Mouse (Mus musculus) lung, embryonic 14.5 days (tissue): ENCODE data around the gene Car15. TPM values are rescaled to one million over a fixed set of nuclear protein-coding genes. Genes with fewer than 3 reads are reported as not detected.

ENCODE experiments used
- ATAC-seq: fragments of 200-750 bp; cut with Nextera tagmentation; 2 replicates; pipeline ENCODE4 v1.8.0; 2017; ENCODE audit warnings: mild to moderate bottlenecking, moderate TSS enrichment, moderate library complexity; ENCODE audit not compliant: insufficient read depth
- DNase-seq: peaks from one replicate; pipeline ENCODE4 v3.0.0-alpha.2; 2015
- H3K27ac ChIP-seq: fragments of 300-500 bp; sonication (generic); 2 replicates; pipeline ENCODE4 v1.5.1; 2014; ENCODE audit warnings: low read depth, mild to moderate bottlenecking, moderate library complexity
- H3K27me3 ChIP-seq: fragments of 300-500 bp; sonication (generic); 2 replicates; pipeline ENCODE4 v1.6.1; 2014; ENCODE audit warnings: low read length, control low read depth; ENCODE audit not compliant: insufficient read depth
- H3K36me3 ChIP-seq: fragments of 300-500 bp; sonication (generic); 2 replicates; pipeline ENCODE4 v1.6.1; 2014; ENCODE audit warnings: control low read depth; ENCODE audit not compliant: insufficient read depth
- H3K4me1 ChIP-seq: fragments of 300-500 bp; sonication (generic); 2 replicates; pipeline ENCODE4 v1.6.1; 2014; ENCODE audit warnings: antibody characterized with exemption, control low read depth; ENCODE audit not compliant: insufficient read depth
- H3K4me2 ChIP-seq: fragments of 300-500 bp; sonication (generic); 2 replicates; pipeline ENCODE4 v1.6.1; 2014; ENCODE audit warnings: mild to moderate bottlenecking
- H3K4me3 ChIP-seq: fragments of 300-500 bp; sonication (generic); 2 replicates; pipeline ENCODE4 v1.5.1; 2014; ENCODE audit warnings: low read depth, low read length
- H3K9ac ChIP-seq: fragments of 300-500 bp; sonication (generic); 2 replicates; pipeline ENCODE4 v1.6.1; 2014
- H3K9me3 ChIP-seq: fragments of 300-500 bp; sonication (generic); 2 replicates; pipeline ENCODE4 v1.6.1; 2016; ENCODE audit warnings: low read depth, low read length, control low read depth
- CTCF ChIP-seq: IDR thresholded peaks from 2 replicates; pipeline ENCODE4 v1.5.1; 2016; ENCODE audit warnings: antibody characterized with exemption, low read depth
- WGBS: fragments of 180-500 bp; shearing (Covaris S2); extraction: QIAGEN DNeasy Blood & Tissue Kit; methylation state at CpG from one replicate; pipeline ENCODE4 v1.1.7; 2014; 5-methylcytosine and 5-hydroxymethylcytosine counted together
- polyA plus RNA-seq: library from polyadenylated mRNA; unstranded; fragments of >200 nt; fragmentation: Nextera tagmentation; extraction: Ambion mirVana; gene quantifications from 2 replicates; pipeline ENCODE4 v1.2.1, GENCODE M21; 2014

The Car15 gene
- polyA plus RNA-seq, 1 experiment from 2014 or later, result 2.7 TPM

DNA sequence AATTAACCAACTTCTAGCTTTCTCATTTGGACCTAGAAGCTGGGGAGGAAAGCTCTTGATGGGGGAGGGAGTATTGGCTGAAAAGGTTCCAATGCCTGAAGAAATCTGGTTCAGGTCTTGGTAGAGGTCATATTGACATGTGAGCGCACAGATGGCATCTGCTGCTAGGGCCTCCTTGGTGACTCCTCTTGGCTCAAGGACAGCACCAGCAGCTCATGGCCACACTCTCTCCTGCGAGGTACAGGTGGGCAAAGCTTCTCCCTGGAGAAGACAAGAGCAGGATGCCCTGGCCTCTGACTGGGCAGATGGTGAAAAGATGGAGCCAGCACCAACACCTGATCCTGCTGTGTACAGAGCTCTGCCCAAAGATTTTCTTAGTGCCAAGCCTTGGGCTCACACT is 11.7 kb downstream of the Car15 start:
- Histone ChIP-seq H3K4me3 (no peak overlapping the region), H3K4me2 (no peak overlapping the region), H3K9ac (no peak overlapping the region), H3K36me3 (no peaks in the 10 kb centered on the region), H3K9me3 (no peaks in the 10 kb centered on the region), H3K27me3 (peaks cover 11% of the 10 kb centered on the region), H3K27ac (no peak overlapping the region), H3K4me1 (no peaks in the 10 kb centered on the region)
- DNase-seq (no peak), ATAC-seq (no peak)
- TF ChIP-seq CTCF, result no peak
- 70% methylated on average over 2 of the region's 2 CpGs for WGBS

DNA sequence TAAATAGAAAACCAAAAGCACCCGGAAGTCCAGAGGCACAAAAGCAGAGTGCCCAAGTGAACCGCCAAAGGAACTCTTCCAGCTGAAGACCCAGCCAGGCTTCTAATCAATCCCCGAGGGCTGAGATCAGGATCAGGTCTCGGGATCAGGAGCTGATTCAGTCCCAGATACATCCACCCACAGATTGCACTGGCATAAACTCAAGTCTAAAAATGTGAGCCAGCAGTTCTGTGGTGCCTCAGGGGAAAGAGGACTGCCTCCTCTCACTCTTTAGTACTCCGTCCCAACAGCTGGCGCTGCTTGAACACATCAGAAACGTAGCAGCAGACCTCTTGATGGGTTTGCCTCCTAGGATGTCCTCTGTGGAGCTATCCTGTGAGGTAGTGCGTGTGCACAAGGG is 21.6 kb downstream of the Car15 start:
- Histone ChIP-seq H3K27me3 (peaks cover 10% of the 10 kb centered on the region; the same call in 1 of the 2 replicates), H3K4me1 (no peaks in the 10 kb centered on the region), H3K9ac (no peak overlapping the region), H3K36me3 (no peaks in the 10 kb centered on the region), H3K4me2 (no peak overlapping the region), H3K9me3 (no peaks in the 10 kb centered on the region), H3K27ac (no peak overlapping the region), H3K4me3 (no peak overlapping the region)
- WGBS, result 84% methylated on average over 8 of the region's 8 CpGs
- TF ChIP-seq CTCF, result no peak
- ATAC-seq (no peak), DNase-seq (no peak)

DNA sequence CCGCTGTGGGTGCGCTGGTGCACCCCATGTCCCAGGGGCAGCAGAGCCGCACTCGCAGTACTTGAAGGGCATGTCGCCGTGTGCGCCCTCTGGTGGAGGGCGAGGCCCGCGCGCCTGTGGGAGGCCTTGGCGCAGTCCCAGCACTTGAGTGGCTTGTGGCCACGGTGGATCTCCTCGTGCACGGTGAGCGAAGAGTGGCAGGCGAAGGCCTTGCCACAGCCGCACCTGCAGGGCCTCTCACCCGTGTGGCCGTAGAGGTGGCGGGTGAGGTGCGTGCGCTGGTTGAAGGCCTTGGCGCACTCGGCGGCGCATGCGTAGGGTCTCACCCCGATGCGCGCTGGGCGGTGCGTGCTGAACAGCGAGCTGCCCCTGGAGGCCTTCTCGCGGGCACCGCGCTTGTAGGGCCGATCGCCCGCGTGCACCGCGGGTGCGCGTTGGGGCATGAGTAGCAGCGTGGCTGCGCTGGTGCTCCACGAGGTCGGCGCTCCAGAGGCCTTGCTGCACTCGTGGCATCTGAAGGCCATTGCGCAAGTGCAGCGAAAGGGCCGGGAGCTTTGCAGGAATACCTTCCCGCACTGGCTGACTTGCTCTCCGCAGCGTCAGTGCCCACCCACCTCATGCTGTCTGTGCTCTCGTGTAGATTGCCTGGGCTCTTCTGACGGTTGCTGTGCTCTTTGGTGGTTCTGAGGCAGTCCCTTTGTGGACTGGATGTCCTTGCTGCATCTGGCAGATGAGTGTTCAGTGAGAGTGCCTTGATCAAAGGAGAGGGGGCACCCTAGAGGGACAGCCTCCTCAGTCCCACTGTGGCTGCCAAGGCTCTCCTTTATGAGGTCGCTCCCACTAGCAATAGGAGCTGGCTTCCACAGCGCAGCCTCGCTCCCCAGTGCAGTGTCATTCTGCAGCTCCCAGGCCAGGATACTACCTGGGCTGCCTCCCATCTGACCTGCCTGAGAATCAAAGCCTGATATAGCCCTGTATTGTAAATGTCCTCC is 22.5 kb downstream of the Car15 start:
- Histone ChIP-seq H3K4me3 (peak overlapping the region; percentile 44), H3K27ac (no peak overlapping the region), H3K27me3 (peaks cover 10% of the 10 kb centered on the region; the same call in 1 of the 2 replicates)

DNA sequence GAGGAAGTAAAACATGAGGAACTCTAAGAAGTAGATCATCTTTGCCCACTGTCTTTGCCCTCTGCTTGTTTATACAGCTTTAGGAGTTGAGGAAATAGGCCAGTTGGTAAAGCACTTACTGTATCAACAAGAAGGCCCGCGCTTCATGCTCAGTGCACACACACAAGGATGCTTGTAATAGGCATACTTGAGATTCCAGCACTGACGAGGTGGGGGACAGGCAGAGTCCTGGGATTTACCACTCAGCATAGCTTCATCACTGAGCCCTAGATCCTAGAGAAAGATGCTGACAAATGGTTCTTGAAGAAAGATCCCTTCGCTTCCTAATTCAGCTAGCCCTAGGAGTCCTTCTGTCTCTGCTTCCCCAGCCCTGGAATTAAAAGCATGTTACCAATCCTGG is 25.0 kb downstream of the Car15 start:
- DNase-seq (no peak), ATAC-seq (no peak)
- no peak overlapping the region for H3K9ac ChIP-seq
- peaks cover 16% of the 10 kb centered on the region for H3K4me1 ChIP-seq
- no peak overlapping the region for H3K4me3 ChIP-seq
- H3K27ac ChIP-seq, result no peak overlapping the region
- WGBS, result 45% methylated on average over 4 of the region's 4 CpGs
- no peak for TF ChIP-seq CTCF
- H3K9me3 ChIP-seq, result no peaks in the 10 kb centered on the region
- H3K27me3 ChIP-seq, result peaks cover 6% of the 10 kb centered on the region; the same call in 1 of the 2 replicates
- H3K36me3 ChIP-seq, result peaks cover 6% of the 10 kb centered on the region
- H3K4me2 ChIP-seq, result no peak overlapping the region

More for the DNA sequence above, 22.5 kb downstream of the Car15 start:
- DNase-seq, result peak; percentile 87
- Histone ChIP-seq H3K4me2 (peak overlapping the region; percentile 87), H3K36me3 (no peaks in the 10 kb centered on the region), H3K4me1 (no peaks in the 10 kb centered on the region), H3K9ac (peak overlapping the region; percentile 52), H3K9me3 (no peaks in the 10 kb centered on the region)
- TF ChIP-seq CTCF, result peak; percentile 99
- ATAC-seq, result peak; percentile 85
- WGBS, result 2% methylated on average over 62 of the region's 63 CpGs

DNA sequence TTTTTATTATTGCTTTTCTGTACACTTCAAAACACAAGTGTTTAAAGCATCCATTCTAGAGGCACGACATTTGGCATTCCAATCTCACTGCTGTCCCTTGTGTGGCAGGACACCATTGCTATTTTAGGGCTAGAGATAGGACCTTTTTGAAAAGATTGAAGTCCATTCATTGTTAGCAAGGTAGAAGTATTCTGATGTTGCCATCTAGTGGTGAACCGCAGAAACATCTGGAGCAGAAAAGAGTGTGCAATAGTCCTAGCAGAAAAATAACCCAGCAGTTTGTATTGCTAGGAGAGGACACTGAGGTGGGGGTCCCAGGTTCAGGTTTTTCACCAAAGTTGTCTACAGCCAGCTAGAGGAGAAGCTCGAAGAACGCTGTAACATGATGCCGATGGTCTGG is 26.0 kb downstream of the Car15 start:
- TF ChIP-seq CTCF, result peak; percentile 84
- no peak for ATAC-seq
- H3K4me1 ChIP-seq, result peaks cover 25% of the 10 kb centered on the region

GRCm38 (mm10) chr16:17809711-17810110 is 28.5 kb downstream of the Car15 start:
- Histone ChIP-seq H3K4me1 (peaks cover 37% of the 10 kb centered on the region), H3K27me3 (peaks cover 23% of the 10 kb centered on the region), H3K9ac (no peak overlapping the region), H3K4me3 (no peak overlapping the region), H3K4me2 (peak overlapping the region; percentile 21; the same call in 1 of the 2 replicates), H3K9me3 (no peaks in the 10 kb centered on the region), H3K36me3 (peaks cover 32% of the 10 kb centered on the region), H3K27ac (peak overlapping the region; percentile 88)
- TF ChIP-seq CTCF, result no peak
- ATAC-seq, result peak; percentile 83
- 8% methylated on average over 7 of the region's 7 CpGs for WGBS
- peak; percentile 90 for DNase-seq

More for the DNA sequence above, 26.0 kb downstream of the Car15 start:
- no peak overlapping the region for H3K4me3 ChIP-seq
- H3K27ac ChIP-seq, result no peak overlapping the region
- H3K4me2 ChIP-seq, result no peak overlapping the region
- no peaks in the 10 kb centered on the region for H3K9me3 ChIP-seq
- DNase-seq, result peak; percentile 87
- H3K36me3 ChIP-seq, result peaks cover 16% of the 10 kb centered on the region
- H3K9ac ChIP-seq, result no peak overlapping the region
- WGBS, result 4% methylated on average over 5 of the region's 5 CpGs
- peaks cover 6% of the 10 kb centered on the region; the same call in 1 of the 2 replicates for H3K27me3 ChIP-seq

DNA sequence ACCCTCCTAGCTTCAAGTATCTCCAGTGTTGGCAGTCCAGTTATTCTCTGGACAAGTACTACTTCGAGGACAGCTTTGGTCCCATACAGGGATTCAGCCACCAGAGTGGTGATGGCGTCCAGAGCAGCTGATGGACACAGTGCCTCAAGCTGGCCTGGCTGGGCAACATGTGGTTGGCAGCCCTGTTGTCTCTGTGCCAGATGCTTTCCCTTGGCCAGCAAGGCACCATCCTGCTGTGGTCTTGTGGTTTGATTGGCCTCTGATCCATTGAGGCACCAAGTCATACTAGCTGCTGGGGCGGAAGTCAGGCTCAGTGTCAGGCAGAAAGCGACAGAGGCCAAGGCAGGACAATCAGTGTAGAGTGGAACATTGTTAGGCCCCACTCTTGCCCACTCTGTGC is 29.0 kb downstream of the Car15 start:
- H3K9ac ChIP-seq, result no peak overlapping the region

More for the DNA sequence above, 29.0 kb downstream of the Car15 start:
- Histone ChIP-seq H3K27ac (peak overlapping the region; percentile 88), H3K9me3 (no peaks in the 10 kb centered on the region), H3K27me3 (peaks cover 29% of the 10 kb centered on the region), H3K36me3 (peaks cover 37% of the 10 kb centered on the region), H3K4me1 (peaks cover 43% of the 10 kb centered on the region), H3K4me2 (peak overlapping the region; percentile 21; the same call in 1 of the 2 replicates), H3K4me3 (no peak overlapping the region)
- ATAC-seq (no peak), DNase-seq (no peak)
- WGBS, result 72% methylated on average over 4 of the region's 4 CpGs
- no peak for TF ChIP-seq CTCF
